Mouse (Mus musculus): ENCODE data around the gene Rasgrp1. TPM values are rescaled to one million over a fixed set of nuclear protein-coding genes. Genes with fewer than 3 reads are reported as not detected.
A peak's percentile ranks its signal among the peaks of the same experiment; 100 is the strongest.

The Rasgrp1 gene
- total and polyA plus RNA-seq, 2 experiments from 2014 or later, result 3.5 to 6.6 TPM

GRCm38 (mm10) chr2:117299596-117300448 lies 43.0 kb downstream of the Rasgrp1 start:
- Histone ChIP-seq H3K9me3 (ENCODE audit: low read length) (no peaks in the 10 kb centered on the region), H3K4me3 (ENCODE audit: low read depth, low read length) (no peak overlapping the region), H3K4me1 (ENCODE audit: insufficient read depth, low read length) (no peaks in the 10 kb centered on the region), H3K4me2 (ENCODE audit: low read depth, low read length, poor library complexity, severe bottlenecking) (no peak overlapping the region), H3K36me3 (ENCODE audit: insufficient read depth, low read length) (no peaks in the 10 kb centered on the region), H3K9ac (replicated peaks; ENCODE audit: low read length, poor library complexity, severe bottlenecking) (no peak overlapping the region), H3K27ac (ENCODE audit: low read depth, low read length) (no peak overlapping the region), H3K27me3 (ENCODE audit: insufficient read depth, low read length) (no peaks in the 10 kb centered on the region)
- no peak for DNase-seq (ENCODE audit: low spot score)
- TF ChIP-seq CTCF (IDR thresholded peaks at IDR 0.05), result no peak
- no peak for ATAC-seq (ENCODE audit: low FRiP score)
- WGBS, result 89% methylated on average over 16 of the region's 16 CpGs

- H3K4me3 ChIP-seq (ENCODE audit: low read depth, low read length), result no peak overlapping the region
- DNase-seq (ENCODE audit: low spot score), result peak; percentile 43
- no peak for ATAC-seq (ENCODE audit: low FRiP score)
Observed at GRCm38 (mm10) chr2:117288291-117288690, 54.5 kb downstream of the Rasgrp1 start.

GRCm38 (mm10) chr2:117263786-117264408 lies 78.9 kb downstream of the Rasgrp1 start:
- peak; percentile 95 for TF ChIP-seq CTCF (IDR thresholded peaks at IDR 0.05)
- peaks cover 17% of the 10 kb centered on the region for H3K36me3 ChIP-seq (ENCODE audit: insufficient read depth, low read length)
- no peak overlapping the region for H3K9ac ChIP-seq (replicated peaks; ENCODE audit: low read length, poor library complexity, severe bottlenecking)
- no peaks in the 10 kb centered on the region for H3K27me3 ChIP-seq (ENCODE audit: insufficient read depth, low read length)
- H3K27ac ChIP-seq (ENCODE audit: low read depth, low read length), result no peak overlapping the region
- H3K9me3 ChIP-seq (ENCODE audit: low read length), result no peaks in the 10 kb centered on the region
- ATAC-seq (ENCODE audit: low FRiP score) (peak; percentile 49), DNase-seq (ENCODE audit: low spot score) (peak; percentile 54)
- H3K4me2 ChIP-seq (ENCODE audit: low read depth, low read length, poor library complexity, severe bottlenecking), result no peak overlapping the region
- no peaks in the 10 kb centered on the region for H3K4me1 ChIP-seq (ENCODE audit: insufficient read depth, low read length)
- H3K4me3 ChIP-seq (ENCODE audit: low read depth, low read length), result no peak overlapping the region
- WGBS, result 69% methylated on average over 11 of the region's 11 CpGs

More at GRCm38 (mm10) chr2:117288291-117288690, 54.5 kb downstream of the Rasgrp1 start:
- H3K27me3 ChIP-seq (ENCODE audit: insufficient read depth, low read length), result no peaks in the 10 kb centered on the region
- H3K4me1 ChIP-seq (ENCODE audit: insufficient read depth, low read length), result no peaks in the 10 kb centered on the region
- TF ChIP-seq CTCF (IDR thresholded peaks at IDR 0.05), result no peak
- H3K9ac ChIP-seq (replicated peaks; ENCODE audit: low read length, poor library complexity, severe bottlenecking), result no peak overlapping the region
- 85% methylated on average over 7 of the region's 7 CpGs for WGBS
- H3K9me3 ChIP-seq (ENCODE audit: low read length), result no peaks in the 10 kb centered on the region
- H3K27ac ChIP-seq (ENCODE audit: low read depth, low read length), result no peak overlapping the region
- no peak overlapping the region for H3K4me2 ChIP-seq (ENCODE audit: low read depth, low read length, poor library complexity, severe bottlenecking)
- H3K36me3 ChIP-seq (ENCODE audit: insufficient read depth, low read length), result no peaks in the 10 kb centered on the region

GRCm38 (mm10) chr2:117262184-117262583 lies 80.6 kb downstream of the Rasgrp1 start:
- peaks cover 14% of the 10 kb centered on the region for H3K36me3 ChIP-seq (ENCODE audit: insufficient read depth, low read length)
- WGBS, result 91% methylated on average over 5 of the region's 5 CpGs
- no peaks in the 10 kb centered on the region for H3K27me3 ChIP-seq (ENCODE audit: insufficient read depth, low read length)
- H3K27ac ChIP-seq (ENCODE audit: low read depth, low read length), result no peak overlapping the region
- H3K9me3 ChIP-seq (ENCODE audit: low read length), result no peaks in the 10 kb centered on the region
- no peaks in the 10 kb centered on the region for H3K4me1 ChIP-seq (ENCODE audit: insufficient read depth, low read length)
- TF ChIP-seq CTCF (IDR thresholded peaks at IDR 0.05), result no peak
- no peak overlapping the region for H3K4me2 ChIP-seq (ENCODE audit: low read depth, low read length, poor library complexity, severe bottlenecking)
- no peak overlapping the region for H3K9ac ChIP-seq (replicated peaks; ENCODE audit: low read length, poor library complexity, severe bottlenecking)
- no peak overlapping the region for H3K4me3 ChIP-seq (ENCODE audit: low read depth, low read length)
- DNase-seq (ENCODE audit: low spot score), result no peak
- ATAC-seq (ENCODE audit: low FRiP score), result no peak

- no peaks in the 10 kb centered on the region for H3K9me3 ChIP-seq (ENCODE audit: low read length)
- H3K9ac ChIP-seq (replicated peaks; ENCODE audit: low read length, poor library complexity, severe bottlenecking), result no peak overlapping the region
- H3K4me1 ChIP-seq (ENCODE audit: insufficient read depth, low read length), result no peaks in the 10 kb centered on the region
- no peak for TF ChIP-seq CTCF (IDR thresholded peaks at IDR 0.05)
- no peak overlapping the region for H3K4me3 ChIP-seq (ENCODE audit: low read depth, low read length)
- 84% methylated on average over 1 of the region's 1 CpGs for WGBS
- no peak overlapping the region for H3K4me2 ChIP-seq (ENCODE audit: low read depth, low read length, poor library complexity, severe bottlenecking)
- ATAC-seq (ENCODE audit: low FRiP score), result no peak
- H3K36me3 ChIP-seq (ENCODE audit: insufficient read depth, low read length), result peaks cover 4% of the 10 kb centered on the region; the same call in 1 of the 2 replicates
- no peak overlapping the region for H3K27ac ChIP-seq (ENCODE audit: low read depth, low read length)
- no peaks in the 10 kb centered on the region for H3K27me3 ChIP-seq (ENCODE audit: insufficient read depth, low read length)
- DNase-seq (ENCODE audit: low spot score), result no peak
Observed at GRCm38 (mm10) chr2:117257617-117258016, 85.2 kb downstream of the Rasgrp1 start.

GRCm38 (mm10) chr2:117255415-117255814 lies 87.4 kb downstream of the Rasgrp1 start:
- peaks cover 4% of the 10 kb centered on the region; the same call in 1 of the 2 replicates for H3K36me3 ChIP-seq (ENCODE audit: insufficient read depth, low read length)
- no peak overlapping the region for H3K27ac ChIP-seq (ENCODE audit: low read depth, low read length)
- H3K27me3 ChIP-seq (ENCODE audit: insufficient read depth, low read length), result no peaks in the 10 kb centered on the region
- H3K4me3 ChIP-seq (ENCODE audit: low read depth, low read length), result no peak overlapping the region
- no peak for DNase-seq (ENCODE audit: low spot score)
- H3K9me3 ChIP-seq (ENCODE audit: low read length), result no peaks in the 10 kb centered on the region
- WGBS, result 88% methylated on average over 2 of the region's 2 CpGs
- no peak for TF ChIP-seq CTCF (IDR thresholded peaks at IDR 0.05)
- H3K4me1 ChIP-seq (ENCODE audit: insufficient read depth, low read length), result no peaks in the 10 kb centered on the region
- no peak overlapping the region for H3K9ac ChIP-seq (replicated peaks; ENCODE audit: low read length, poor library complexity, severe bottlenecking)
- ATAC-seq (ENCODE audit: low FRiP score), result no peak
- no peak overlapping the region for H3K4me2 ChIP-seq (ENCODE audit: low read depth, low read length, poor library complexity, severe bottlenecking)
